Mouse (Mus musculus) lung, postnatal 0 days (tissue): ENCODE results near the gene Adad2.

Experiments used
- CTCF ChIP-seq: IDR thresholded peaks from 2 replicates; pipeline ENCODE4 v1.5.1; 2016; ENCODE audit warnings: antibody characterized with exemption, mild to moderate bottlenecking
- EP300 ChIP-seq: IDR thresholded peaks from 2 replicates; pipeline ENCODE4 v1.6.1; 2016; ENCODE audit warnings: antibody characterized with exemption, mild to moderate bottlenecking, control low read depth

GRCm38 (mm10) chr8:119585901-119586300, 26.6 kb upstream of the Adad2 start:
- TF ChIP-seq CTCF = no peak
- no peak for TF ChIP-seq EP300
